Mouse (Mus musculus): ENCODE data around the gene Wfdc12. TPM values are rescaled to one million over a fixed set of nuclear protein-coding genes. Genes with fewer than 3 reads are reported as not detected.
"Not testable (repeated sequence)": the region's sequence is repeated elsewhere in the genome, so short reads cannot be mapped to it uniquely, and the experiment has no call there.

Wfdc12 gene
- not detected for total RNA-seq (2021)
- long read RNA-seq, experiment 1: 0 reads
- long read RNA-seq, experiment 2: 0 reads

GRCm38 (mm10) chr2:164190576-164190975, at the start of gene Wfdc12:
Wfdc12 (minus strand) TSS chr2:164190608.
- DNase-seq (ENCODE audit: low spot score in 2 of 2): no peak
- intact Hi-C loops (cut with DNase I): no loop called here

- DNase-seq (ENCODE audit: low spot score in 2 of 2): no peak
- intact Hi-C loops (cut with DNase I): no loop called here
These were observed 48.0 kb upstream of the Wfdc12 start, which contains the start of gene Svs2 for GRCm38 (mm10) chr2:164238366-164238765. Svs2 (minus strand) TSS chr2:164238466.

- intact Hi-C loops (cut with DNase I): no loop called here
- no peak for DNase-seq (ENCODE audit: low spot score in 2 of 2)
These were observed 42.3 kb upstream of the Wfdc12 start for GRCm38 (mm10) chr2:164232671-164233070.

GRCm38 (mm10) chr2:164228361-164229070, 38.1 kb upstream of the Wfdc12 start:
- intact Hi-C loops (cut with DNase I): no loop called here
- no peak for DNase-seq (ENCODE audit: low spot score in 2 of 2)

- no peak for DNase-seq (ENCODE audit: low spot score in 2 of 2)
These were observed 31.1 kb upstream of the Wfdc12 start, which contains the start of gene Wfdc15b for GRCm38 (mm10) chr2:164221522-164221921. Wfdc15b (minus strand) TSS chr2:164221660.

GRCm38 (mm10) chr2:164219295-164219694, 28.9 kb upstream of the Wfdc12 start:
- intact Hi-C loops (cut with DNase I): no loop called here
- DNase-seq (ENCODE audit: low spot score in 2 of 2): no peak

More at GRCm38 (mm10) chr2:164221522-164221921, 31.1 kb upstream of the Wfdc12 start, which contains the start of gene Wfdc15b:
- intact Hi-C loops (cut with DNase I): no loop called here

GRCm38 (mm10) chr2:164212711-164213110, 22.3 kb upstream of the Wfdc12 start:
- intact Hi-C loops (cut with DNase I): no loop called here
- peak in 1 of 2 experiments; percentile 17 for DNase-seq (ENCODE audit: low spot score in 2 of 2)

- intact Hi-C loops (cut with DNase I): no loop called here
- no peak for DNase-seq (ENCODE audit: low spot score in 2 of 2)
These were observed 20.5 kb upstream of the Wfdc12 start for GRCm38 (mm10) chr2:164210892-164211291.

- peak in 1 of 2 experiments; percentile 11 for DNase-seq (ENCODE audit: low spot score in 2 of 2)
- intact Hi-C loops (cut with DNase I): no loop called here
These were observed 16.3 kb upstream of the Wfdc12 start for GRCm38 (mm10) chr2:164206676-164207075.

GRCm38 (mm10) chr2:164206011-164206410, 15.6 kb upstream of the Wfdc12 start:
- intact Hi-C loops (cut with DNase I); DNase-seq (ENCODE audit: low spot score in 2 of 2): not testable (repeated sequence)

GRCm38 (mm10) chr2:164199626-164200327, 9.4 kb upstream of the Wfdc12 start, which contains the start of gene Wfdc15a:
Wfdc15a (minus strand) TSS chr2:164200130.
- no peak for DNase-seq (ENCODE audit: low spot score in 2 of 2)
- intact Hi-C loops (cut with DNase I): no loop called here

GRCm38 (mm10) chr2:164196700-164196990, 6.2 kb upstream of the Wfdc12 start:
- DNase-seq (ENCODE audit: low spot score in 2 of 2): no peak
- intact Hi-C loops (cut with DNase I): no loop called here

GRCm38 (mm10) chr2:164195971-164196699, 5.7 kb upstream of the Wfdc12 start:
- intact Hi-C loops (cut with DNase I): no loop called here

GRCm38 (mm10) chr2:164194959-164195630, 4.7 kb upstream of the Wfdc12 start:
- intact Hi-C loops (cut with DNase I): no loop called here
- no peak for DNase-seq (ENCODE audit: low spot score in 2 of 2)

More at GRCm38 (mm10) chr2:164195971-164196699, 5.7 kb upstream of the Wfdc12 start:
- no peak for DNase-seq (ENCODE audit: low spot score in 2 of 2)

- DNase-seq (ENCODE audit: low spot score in 2 of 2): no peak
- intact Hi-C loops (cut with DNase I): no loop called here
These were observed 1.9 kb upstream of the Wfdc12 start for GRCm38 (mm10) chr2:164192279-164192678.

- DNase-seq (ENCODE audit: low spot score in 2 of 2): no peak
- intact Hi-C loops (cut with DNase I): no loop called here
These were observed 1.7 kb downstream of the Wfdc12 start for GRCm38 (mm10) chr2:164188722-164189121.

GRCm38 (mm10) chr2:164184145-164184719, 6.2 kb downstream of the Wfdc12 start:
- no peak for DNase-seq (ENCODE audit: low spot score in 2 of 2)
- intact Hi-C loops (cut with DNase I): no loop called here

GRCm38 (mm10) chr2:164183340-164183739, 7.1 kb downstream of the Wfdc12 start:
- intact Hi-C loops (cut with DNase I): no loop called here
- DNase-seq (ENCODE audit: low spot score in 2 of 2): no peak

GRCm38 (mm10) chr2:164182692-164183255, 7.6 kb downstream of the Wfdc12 start, which contains the start of gene Wfdc5:
Wfdc5 (minus strand) TSS chr2:164182742.
- intact Hi-C loops (cut with DNase I): no loop called here
- no peak for DNase-seq (ENCODE audit: low spot score in 2 of 2)

Data from left cerebral cortex, postnatal 14 days (tissue).